Mouse (Mus musculus) retina, postnatal 7 days (tissue): Measurements from ENCODE around the gene Large1.
"Not testable (repeated sequence)": the region's sequence is repeated elsewhere in the genome, so short reads cannot be mapped to it uniquely, and the experiment has no call there.

Experiments
- DNase-seq: peaks from one replicate; pipeline ENCODE4 v3.0.0-alpha.2; 2012; ENCODE audit warnings: low read depth, low spot score

Large1 gene

GRCm38 (mm10) chr8:73172661-73173060 lies 180.7 kb downstream of the Large1 start:
- peak; percentile 41 for DNase-seq

GRCm38 (mm10) chr8:73161994-73162393 lies 191.3 kb downstream of the Large1 start:
- no peak for DNase-seq

- DNase-seq = no peak
Measured at GRCm38 (mm10) chr8:73161564-73161963, 191.8 kb downstream of the Large1 start.

GRCm38 (mm10) chr8:73160945-73161344 lies 192.4 kb downstream of the Large1 start:
- DNase-seq = no peak

- DNase-seq = no peak
Measured at GRCm38 (mm10) chr8:73147236-73147635, 206.1 kb downstream of the Large1 start.

DNA sequence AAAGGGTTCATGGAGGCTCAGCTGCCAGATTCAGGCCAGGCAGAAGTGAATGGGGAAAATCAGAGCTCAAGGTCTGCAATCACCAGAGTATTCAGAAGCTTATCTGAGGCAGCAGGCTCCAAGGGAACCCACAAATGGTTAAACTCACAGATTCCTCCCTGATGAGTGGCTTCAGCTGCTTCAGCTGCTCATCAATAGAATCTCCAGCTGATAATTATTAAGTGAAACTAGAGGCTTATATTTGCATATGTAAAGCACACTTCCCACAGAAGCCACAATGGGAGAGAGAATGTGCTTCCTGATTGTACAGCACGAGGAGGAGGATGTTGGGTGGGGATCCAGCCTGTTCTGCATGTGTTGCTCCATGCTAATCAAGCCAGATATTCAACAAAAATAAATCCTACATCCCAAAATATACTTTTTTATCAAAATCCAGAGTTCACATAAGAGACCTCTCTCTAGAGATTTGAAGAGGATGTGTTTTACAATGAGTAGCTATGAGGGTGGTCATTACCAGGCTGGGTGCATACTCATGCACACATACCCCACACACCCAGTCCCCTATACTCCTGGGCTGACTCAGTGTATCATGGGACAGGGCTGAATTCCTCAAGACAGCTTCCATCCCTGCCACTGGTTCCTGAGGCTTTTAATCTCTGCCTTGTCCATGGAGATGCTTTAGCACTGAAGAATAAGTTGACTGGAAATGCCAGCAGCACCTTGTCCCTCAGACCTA lies 210.5 kb downstream of the Large1 start:
- DNase-seq = no peak

DNA sequence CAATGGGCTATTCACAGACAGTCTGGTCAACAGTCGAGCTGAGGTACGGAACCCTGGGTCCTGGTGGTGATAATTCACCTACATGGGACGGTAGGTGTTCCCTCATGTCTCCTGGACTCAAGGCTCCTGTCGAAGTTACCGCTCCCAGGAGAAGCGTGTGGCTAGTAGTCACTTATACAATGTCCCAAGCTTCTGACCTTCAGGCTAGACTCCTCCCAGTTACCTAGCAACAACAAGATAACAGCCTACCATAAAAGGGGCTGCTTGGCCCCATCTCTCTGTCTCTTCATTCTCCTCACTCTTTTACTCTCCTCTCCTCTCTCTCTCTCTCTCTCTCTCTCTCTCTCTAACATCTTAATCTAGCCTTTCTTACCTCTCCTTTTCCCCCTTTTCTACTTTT lies 217.9 kb downstream of the Large1 start:
- no peak for DNase-seq

DNA sequence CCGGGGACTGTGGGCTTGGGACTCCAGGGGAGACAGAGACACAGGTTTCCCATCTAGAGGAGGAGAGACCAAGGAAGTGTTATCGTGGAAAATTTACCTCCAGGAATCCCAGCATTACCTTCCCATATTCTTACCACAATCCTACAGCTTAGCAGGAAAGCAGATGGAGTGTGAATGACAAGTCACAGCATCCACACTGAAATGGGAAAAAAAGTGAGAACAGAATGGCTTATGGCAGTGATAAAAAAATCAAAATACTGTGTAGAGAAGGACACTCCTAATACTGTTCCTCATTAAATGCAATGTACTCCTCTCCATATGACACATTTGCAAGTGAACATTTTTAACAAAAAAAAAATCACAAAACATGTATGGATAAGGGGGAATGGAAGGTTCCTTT lies 221.3 kb downstream of the Large1 start:
- no peak for DNase-seq

DNA sequence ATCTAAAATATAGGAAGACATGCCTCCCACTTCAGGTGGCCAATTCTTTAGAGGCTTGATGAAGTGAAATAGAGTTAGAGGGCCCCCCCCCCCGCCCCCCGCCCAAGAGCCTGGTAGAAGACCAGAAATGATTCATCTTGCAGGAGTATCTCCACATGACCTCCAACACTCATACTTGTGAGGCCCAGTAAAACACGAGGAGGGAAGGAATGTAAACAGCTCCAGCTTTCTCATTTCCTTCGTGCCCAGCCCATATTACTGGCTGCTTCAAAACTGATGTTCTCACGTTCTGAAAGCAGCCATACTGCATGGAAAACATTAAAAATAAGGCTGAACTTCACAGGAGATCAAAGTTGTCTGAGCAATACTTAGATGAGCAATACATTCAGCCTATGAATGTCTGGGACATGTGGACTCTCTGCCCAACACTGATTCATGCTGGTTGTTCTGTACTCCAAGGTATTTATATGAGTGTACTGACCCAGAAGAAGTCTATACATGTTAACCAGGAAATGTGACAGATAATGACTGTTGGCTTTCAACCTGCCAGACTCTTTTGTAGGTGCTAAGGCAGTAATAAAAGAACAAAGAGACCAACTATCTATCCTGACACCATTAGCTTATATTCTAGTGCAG lies 229.4 kb downstream of the Large1 start:
- DNase-seq = no peak

DNA sequence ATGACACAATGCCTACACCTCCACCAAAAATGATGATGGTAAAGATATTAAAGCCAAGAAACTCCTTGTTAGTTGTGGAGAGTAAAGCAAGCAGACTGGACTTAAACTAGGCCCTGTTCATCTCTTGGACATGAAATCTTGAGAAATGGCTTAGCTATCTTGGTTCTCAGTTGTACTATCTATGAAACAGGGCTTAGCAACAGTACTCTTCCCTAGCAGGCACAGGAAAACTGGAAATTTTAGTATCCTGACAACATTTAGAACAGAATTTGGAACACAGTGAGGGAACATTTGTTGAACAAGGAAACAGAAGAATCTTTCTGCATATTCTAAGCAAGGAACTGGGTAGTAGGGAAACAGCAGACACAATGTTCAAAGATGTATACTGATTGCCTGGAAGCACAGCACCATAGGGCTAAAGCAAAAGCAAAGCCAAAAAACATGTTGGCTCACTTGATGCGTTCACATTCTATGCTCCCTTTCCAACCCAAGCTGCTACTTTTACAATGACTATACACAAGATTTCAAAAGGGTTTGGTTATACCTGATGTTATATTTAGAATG lies 240.9 kb downstream of the Large1 start:
- DNase-seq = no peak

- no peak for DNase-seq
Measured at GRCm38 (mm10) chr8:73104089-73104488, 249.3 kb downstream of the Large1 start.

DNA sequence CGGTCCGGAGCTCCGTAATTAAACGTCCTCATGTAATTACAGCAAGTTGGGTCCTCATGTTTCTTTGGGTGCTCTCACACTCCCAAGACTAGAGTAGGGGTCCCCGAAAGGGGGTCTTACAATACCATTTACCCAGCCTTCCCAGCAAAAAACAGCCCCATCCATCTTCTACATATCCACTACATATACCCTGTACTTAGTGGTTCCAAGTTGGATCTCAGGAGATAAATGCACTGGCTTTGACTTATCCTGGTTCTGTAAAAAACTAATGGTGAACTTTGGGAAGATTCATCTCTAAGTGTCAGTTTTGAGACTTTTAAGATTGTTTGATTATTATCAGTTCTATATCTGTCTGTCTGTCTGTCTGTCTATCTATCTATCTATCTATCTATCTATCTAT lies 252.3 kb downstream of the Large1 start:
- DNase-seq = no peak

- not testable (repeated sequence) for DNase-seq
Measured at GRCm38 (mm10) chr8:73100607-73101006, 252.7 kb downstream of the Large1 start.

- DNase-seq = no peak
Measured at GRCm38 (mm10) chr8:73099542-73099941, 253.8 kb downstream of the Large1 start.

- no peak for DNase-seq
Measured at GRCm38 (mm10) chr8:73096952-73097351, 256.4 kb downstream of the Large1 start.

DNA sequence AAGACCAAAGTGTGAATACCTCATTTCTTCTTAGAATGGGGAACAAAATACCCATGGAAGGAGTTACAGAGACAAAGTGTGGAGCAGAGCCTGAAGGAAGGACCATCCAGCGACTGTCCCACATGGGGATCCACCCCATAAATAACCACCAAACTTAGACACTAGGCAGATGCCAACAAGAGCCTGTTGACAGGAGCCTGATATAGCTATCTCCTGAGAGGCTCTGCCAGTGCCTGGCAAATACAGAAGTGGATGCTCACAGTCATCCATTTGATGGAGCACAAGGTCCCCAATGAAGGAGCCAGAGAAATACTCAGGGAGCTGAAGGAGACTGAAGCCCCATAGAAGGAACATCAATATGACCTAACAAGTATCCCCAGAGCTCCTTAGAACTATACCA lies 275.6 kb downstream of the Large1 start:
- not testable (repeated sequence) for DNase-seq

DNA sequence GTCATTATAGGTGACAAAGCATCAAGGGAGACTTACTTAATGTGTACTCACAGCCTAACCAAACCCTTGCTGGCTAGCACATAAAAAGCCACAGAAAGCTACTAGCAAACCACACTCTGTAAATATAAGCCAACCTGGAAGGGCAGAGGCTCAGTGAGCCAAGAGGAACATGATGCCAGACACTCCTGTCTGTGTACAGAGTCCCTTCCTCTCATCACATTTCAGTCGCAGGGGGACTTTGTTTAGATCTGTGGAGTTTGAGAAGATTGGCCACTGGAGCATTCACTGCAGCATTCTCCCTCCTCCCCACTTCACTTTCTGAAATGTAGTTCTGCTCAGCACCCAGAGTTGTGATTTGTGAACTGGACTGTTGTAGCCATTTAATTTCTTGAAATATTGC lies 291.9 kb downstream of the Large1 start:
- no peak for DNase-seq

DNA sequence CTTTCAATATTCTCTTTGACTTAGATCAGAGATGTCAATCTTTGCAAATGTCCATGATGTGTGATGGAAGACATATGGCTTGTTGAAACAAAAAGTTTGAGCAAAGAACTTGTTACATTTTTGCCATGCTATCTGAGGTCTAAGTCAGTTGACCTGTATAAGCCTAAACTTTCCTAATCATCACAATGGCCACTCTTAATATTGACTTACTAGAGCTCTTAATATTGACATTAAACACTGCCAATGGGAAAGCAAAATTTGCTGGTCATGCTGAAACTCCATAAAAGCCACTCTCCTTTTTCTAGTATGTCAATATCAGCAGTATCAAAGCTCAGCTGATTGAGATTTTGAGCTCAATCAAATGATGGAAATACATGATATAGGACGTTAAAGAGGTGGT lies 298.6 kb downstream of the Large1 start:
- no peak for DNase-seq

DNA sequence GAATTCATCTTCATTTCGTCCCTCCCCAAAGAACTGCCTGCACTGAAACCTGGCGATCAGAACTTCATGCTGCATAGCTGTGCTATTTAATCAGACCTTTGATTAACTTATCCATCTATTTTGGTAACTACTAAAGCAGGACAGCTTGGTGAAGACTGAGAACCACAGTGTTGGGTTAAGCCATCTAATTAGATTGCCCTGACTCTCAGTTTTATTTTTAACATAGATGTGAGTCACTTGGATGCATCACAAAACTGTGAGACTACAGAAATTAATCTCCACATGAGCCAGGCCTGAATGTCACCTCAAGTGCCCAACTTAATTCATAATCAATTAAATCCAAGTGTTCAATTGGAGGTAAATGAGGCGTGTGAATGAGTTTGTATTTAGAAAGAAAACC lies 299.5 kb downstream of the Large1 start:
- no peak for DNase-seq

DNA sequence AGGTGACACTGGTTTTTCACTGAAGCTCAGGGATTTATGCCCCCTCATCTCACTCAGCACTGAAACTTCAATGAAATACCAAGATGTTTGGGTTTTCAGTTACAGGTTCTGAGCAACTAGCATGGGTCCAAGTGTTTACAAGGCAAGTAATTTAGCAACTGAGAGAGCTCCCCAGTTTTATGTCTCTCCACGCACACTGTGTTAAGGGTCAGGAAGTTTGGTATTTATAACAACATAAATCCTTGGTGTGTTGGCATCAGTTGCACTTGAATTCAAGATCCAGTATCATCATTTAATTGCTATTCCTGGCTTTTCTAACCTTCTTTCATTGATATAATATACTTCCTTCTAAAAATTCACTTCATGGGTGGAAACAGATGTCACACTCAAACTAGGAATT lies 300.9 kb downstream of the Large1 start:
- DNase-seq = no peak

DNA sequence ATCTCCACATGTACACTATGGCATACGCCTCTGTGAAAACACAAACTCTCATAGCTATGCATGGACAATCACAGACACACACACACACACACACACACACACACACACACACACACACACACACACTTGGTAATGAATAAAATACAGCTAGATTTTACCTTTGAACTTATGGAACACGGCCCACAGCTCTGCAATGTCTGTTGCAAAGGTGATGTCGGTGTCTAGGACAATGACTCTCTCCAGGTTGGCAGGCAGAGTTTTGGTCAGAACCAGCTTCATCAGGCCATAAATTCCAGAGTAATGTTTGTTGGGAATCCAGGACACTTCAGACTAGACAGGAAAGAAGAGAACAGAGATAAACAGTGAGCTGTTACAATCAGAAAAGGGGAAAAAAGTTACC lies 305.2 kb downstream of the Large1 start:
- no peak for DNase-seq

DNA sequence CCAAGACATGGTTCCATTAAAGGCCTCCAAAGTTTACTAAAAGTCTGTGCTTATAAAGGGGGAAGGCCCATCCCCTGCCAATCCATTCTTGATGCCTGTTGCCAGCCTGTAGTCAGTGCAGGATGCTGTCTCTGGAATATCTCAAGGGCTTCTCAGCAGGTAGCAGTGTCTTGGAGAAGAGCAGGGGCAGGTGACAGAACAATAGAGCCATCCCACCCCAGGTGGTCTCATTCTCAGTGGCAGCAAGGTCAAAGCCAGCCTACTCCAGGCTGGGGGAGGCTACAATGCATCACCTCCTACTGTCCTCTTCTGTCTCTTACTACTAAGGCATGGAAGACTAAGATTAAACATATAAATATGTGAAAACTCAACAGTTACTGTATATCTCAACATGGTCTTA lies 323.6 kb downstream of the Large1 start:
- DNase-seq = no peak

DNA sequence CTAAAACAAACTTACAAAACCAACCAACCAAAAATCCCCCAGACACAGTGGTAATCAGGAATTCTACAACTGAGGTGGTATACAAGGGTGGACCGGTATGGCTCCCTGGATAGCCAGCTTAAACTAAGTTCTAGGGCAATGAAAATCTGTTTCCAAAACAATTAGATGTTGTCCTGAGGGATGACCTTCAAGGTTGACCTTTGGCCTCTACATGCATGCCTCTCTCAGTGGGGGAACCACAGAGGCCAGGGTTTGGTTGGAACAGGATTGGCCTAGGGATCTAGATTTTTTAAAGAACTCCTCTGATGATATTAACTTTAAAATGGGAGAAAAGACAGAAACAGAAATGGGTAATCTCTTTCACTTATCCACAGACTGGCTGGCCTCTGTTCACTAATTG lies 335.1 kb downstream of the Large1 start:
- DNase-seq = no peak
